Mouse (Mus musculus) heart, adult 2 months (tissue): ENCODE data around the gene Uba7.

Source experiments
- CTCF ChIP-seq: fragments of 200-600 bp; IDR thresholded peaks from 2 replicates; pipeline ENCODE4 v1.8.1; 2022; ENCODE audit warnings: antibody characterized with exemption, mild to moderate bottlenecking, moderate library complexity
- POLR2A ChIP-seq: fragments of 200-500 bp; IDR thresholded peaks from 2 replicates; pipeline ENCODE4 v1.6.1; 2011; ENCODE audit warnings: mild to moderate bottlenecking, low read depth, low read length, control low read depth; ENCODE audit not compliant: insufficient read depth

- TF ChIP-seq CTCF = no peak
- 0 out of 2 replicates have a peak, but pooled peaks have one; percentile 20 for TF ChIP-seq POLR2A
Measured at GRCm38 (mm10) chr9:108002778-108003530, 27.6 kb downstream of the Uba7 start.
